Mouse (Mus musculus) cerebellum, postnatal 10 days (tissue): ENCODE measurements around the gene Pdpn.
A peak's percentile ranks its signal among the peaks of the same experiment; 100 is the strongest.

Source experiments
- DNase-seq, 2 experiments: peaks; one replicate each; pipeline ENCODE4 v3.0.0; 2021; ENCODE audit warnings: mixed read lengths in 2 of 2

Gene Pdpn

GRCm38 (mm10) chr4:143239117-143239516 is 60.2 kb downstream of the Pdpn start:
- DNase-seq = no peak

- DNase-seq = peak; percentile 68 to 71
These were observed 60.9 kb downstream of the Pdpn start for GRCm38 (mm10) chr4:143238241-143239031.

- DNase-seq = no peak
These were observed 67.5 kb downstream of the Pdpn start for GRCm38 (mm10) chr4:143231790-143232422.

GRCm38 (mm10) chr4:143231110-143231509 is 68.3 kb downstream of the Pdpn start:
- no peak for DNase-seq

- DNase-seq = no peak
These were observed 71.4 kb downstream of the Pdpn start for GRCm38 (mm10) chr4:143227976-143228375.

- DNase-seq = no peak
These were observed 73.5 kb downstream of the Pdpn start for GRCm38 (mm10) chr4:143225886-143226285.

- no peak for DNase-seq
These were observed 80.0 kb downstream of the Pdpn start for GRCm38 (mm10) chr4:143219316-143219751.

- DNase-seq = no peak
These were observed 80.5 kb downstream of the Pdpn start for GRCm38 (mm10) chr4:143218858-143219257.
